Mouse (Mus musculus) heart, postnatal 14 days (tissue): Measurements from ENCODE around the gene Apbb2. TPM values are rescaled to one million over a fixed set of nuclear protein-coding genes. Genes with fewer than 3 reads are reported as not detected.

Experiments
- DNase-seq, 2 experiments: peaks; one replicate each; pipeline ENCODE4 v3.0.0; 2021 to 2022
- intact Hi-C: fragments of 180-260 bp; cut with DNase I; formaldehyde crosslinking; loops from one replicate; pipeline ENCODE4 v1.15.1; 2025
- total RNA-seq, 2 experiments: library from RNA; stranded (reverse); gene quantifications; 2 replicates each; pipeline ENCODE4 v1.2.3; 2021

The Apbb2 gene
- total RNA-seq, 2 experiments from 2014 or later: 48.0 to 55.1 TPM

DNA sequence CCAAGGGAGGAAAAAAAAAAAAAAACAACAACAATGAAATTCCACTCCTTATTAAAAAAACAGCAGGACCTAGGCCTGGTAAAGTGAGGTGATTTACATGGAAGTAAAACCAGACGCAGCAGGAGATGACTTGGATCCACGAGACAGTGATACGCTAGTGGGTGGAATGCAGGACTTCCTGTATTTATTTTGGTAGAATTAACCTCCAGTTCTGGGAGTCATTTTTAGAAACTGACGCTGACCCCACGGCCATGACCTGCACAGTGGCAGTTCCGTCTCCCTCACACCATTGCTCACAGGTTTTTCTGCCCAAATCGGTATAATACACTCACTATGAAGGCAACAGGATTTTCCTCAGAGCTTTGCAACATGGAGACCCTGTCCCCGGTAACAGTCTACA is 14.8 kb downstream of the Apbb2 start:
- no peak for DNase-seq

DNA sequence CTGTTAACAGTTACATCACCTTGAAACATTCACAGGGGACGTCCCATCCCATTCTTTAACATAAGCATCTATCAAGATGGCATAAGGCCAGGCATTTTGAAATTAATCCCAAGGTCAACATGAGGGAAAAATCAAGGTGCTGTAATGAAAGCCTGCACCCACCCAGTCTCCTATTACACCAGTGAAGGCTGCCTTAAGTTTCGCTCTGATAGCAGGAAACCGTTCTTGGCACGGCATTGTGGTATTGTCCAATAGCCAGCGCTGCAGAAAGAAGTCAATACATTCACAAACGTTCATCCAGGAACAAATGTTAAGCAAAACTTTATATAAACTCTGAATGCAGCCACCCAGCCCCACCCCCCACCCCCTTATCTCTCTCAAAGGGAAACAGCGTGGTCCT is 15.4 kb downstream of the Apbb2 start:
- peak; percentile 45 to 51 for DNase-seq

More for the DNA sequence above, 14.8 kb downstream of the Apbb2 start:
- intact Hi-C loops: no loop called here

DNA sequence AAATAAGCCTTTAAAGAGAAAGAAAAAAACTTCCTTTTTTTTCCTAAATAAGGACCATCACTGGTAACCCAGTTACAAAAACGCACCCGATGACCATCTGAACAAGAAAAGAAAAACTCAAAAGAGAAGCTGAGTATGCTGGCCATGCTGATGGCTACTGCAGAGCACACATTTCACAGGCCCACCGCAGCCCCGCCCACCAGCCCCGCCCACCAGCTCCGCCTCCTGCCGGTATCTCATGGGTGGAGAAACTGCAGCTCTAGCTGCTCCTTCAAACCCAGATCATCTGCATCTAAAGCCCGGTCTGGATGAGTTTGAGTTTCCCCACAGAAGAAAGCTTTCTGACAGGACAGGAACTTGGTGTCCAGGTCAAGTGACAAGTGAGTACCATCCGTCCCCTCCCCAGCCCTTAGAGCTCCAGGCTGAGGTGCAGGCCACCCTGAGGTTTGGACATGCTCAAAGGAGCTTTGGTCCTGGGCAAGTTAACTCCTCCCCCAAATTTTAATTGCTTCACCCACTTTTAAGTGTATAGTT is 16.2 kb downstream of the Apbb2 start:
- no peak for DNase-seq
- intact Hi-C loops: no loop called here

More for the DNA sequence above, 15.4 kb downstream of the Apbb2 start:
- intact Hi-C loops: no loop called here

DNA sequence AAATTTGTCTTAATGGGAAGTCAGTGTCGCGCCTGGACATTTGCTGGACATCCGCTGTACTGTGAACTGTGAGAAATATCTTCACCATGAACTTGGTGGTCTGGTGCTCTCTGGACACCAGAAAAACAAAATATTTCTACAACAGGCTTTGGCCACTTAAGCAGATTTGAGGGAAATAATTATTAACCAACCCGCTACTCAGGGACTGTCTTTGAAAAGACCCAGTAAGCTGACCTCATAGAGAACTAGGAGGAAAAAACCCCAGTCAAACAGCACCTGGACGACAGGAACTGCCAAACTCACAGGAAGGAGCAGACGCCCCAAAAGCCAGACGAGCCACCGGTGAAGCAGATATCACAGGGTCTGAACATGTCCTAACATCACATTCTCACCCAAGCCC is 18.2 kb downstream of the Apbb2 start:
- intact Hi-C loops: no loop called here
- no peak for DNase-seq

DNA sequence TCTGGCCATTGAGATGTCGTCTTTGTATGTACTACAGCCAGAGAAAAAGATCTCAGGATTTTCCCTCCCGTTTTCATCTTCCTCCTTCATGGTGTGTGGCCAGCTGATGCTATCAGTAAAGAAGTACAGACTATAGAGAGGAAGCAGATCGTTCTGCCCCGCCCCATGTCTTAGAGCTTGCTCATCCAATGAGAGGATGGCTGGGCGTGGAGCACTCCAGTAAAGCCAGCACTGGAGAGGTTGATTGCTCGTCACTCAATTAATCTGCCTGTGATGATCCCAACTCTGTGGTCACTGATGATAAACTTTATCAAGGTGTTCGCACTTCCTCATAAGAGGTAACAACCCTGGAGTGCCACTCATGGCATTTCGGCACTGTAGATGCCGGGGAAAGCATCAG is 18.7 kb downstream of the Apbb2 start:
- no peak for DNase-seq
- intact Hi-C loops: no loop called here

DNA sequence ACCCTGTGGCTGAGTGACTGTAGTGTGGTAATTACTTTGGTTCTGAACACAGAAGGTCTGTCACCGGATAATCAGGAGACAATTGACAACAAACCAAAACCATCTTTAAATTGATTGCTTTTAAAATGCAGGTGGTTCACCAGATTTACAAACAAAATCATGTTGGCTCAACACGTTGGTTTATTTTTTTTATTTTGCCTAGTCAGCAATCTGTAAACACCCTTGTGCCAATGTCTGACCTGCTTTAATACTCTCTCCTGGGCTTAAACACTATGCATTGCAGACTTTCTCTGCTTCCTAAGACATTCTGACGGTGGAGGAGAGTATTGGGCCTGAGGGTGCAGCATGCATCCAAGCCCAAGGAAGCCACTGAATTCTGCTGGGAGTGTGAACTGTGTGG is 22.3 kb downstream of the Apbb2 start:
- DNase-seq: no peak
- intact Hi-C loops: no loop called here

DNA sequence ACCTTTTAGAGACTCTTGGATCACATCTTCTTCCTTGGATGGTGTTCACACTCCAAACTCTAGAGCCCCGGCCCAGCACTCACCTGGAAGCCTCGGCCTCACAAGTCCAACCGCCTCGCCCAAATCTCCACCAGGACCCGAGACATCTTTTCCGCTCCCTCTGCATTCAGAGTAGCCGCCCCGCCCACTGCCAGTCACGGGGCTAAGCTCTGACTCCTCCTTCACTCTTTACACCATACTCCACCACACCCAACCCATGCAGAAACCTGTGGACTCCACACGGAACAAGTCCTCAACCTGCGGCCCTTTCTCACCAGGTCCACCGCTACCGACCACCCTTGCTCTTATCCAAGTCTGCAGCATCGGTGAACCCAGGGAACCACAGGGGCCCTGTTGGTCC is 23.7 kb downstream of the Apbb2 start:
- intact Hi-C loops: no loop called here
- DNase-seq: no peak

DNA sequence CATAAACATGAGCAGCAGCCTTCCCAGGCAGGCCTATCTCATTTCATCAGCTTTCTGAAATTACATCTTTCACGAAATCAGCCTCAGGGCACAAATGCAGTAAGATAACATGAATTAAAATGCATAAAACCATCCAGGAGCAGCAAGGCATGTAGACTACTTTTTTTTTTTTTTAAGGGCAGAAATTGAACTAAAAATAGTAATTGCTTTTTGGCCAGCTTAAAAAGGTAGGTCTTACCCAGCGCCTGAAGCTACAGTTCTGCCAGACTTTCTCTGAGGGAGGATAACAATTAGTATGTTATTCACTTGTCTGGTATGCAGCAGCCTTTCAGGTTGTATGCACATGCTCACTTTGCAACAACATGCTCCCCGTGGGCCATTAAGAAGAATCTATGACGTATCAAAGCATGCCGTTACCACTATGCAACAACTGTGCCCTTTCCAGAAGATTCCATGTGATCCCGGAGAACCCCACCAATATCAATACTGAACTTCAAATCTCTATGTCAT is 32.3 kb downstream of the Apbb2 start:
- intact Hi-C loops: no loop called here

DNA sequence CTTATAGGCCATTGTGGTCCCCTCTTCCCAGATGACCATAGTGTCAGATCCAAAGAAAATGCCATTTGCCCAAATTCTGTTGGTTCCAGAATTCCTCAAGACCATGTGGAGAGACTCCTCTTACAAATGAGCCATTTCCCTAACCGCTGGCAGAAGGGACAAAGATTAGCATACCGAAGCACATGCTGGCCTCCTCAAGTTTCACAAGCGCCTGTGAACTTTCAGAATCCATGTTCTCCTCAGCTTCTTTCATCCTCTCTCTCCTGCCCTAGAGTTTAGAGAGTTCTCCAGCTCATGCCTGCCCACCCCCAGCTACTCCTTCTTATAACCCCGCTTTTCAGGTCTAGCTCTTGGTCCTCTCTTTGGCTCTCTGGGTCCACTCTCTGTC is 35.6 kb downstream of the Apbb2 start:
- intact Hi-C loops: no loop called here
- no peak for DNase-seq

More for the DNA sequence above, 32.3 kb downstream of the Apbb2 start:
- DNase-seq: no peak

DNA sequence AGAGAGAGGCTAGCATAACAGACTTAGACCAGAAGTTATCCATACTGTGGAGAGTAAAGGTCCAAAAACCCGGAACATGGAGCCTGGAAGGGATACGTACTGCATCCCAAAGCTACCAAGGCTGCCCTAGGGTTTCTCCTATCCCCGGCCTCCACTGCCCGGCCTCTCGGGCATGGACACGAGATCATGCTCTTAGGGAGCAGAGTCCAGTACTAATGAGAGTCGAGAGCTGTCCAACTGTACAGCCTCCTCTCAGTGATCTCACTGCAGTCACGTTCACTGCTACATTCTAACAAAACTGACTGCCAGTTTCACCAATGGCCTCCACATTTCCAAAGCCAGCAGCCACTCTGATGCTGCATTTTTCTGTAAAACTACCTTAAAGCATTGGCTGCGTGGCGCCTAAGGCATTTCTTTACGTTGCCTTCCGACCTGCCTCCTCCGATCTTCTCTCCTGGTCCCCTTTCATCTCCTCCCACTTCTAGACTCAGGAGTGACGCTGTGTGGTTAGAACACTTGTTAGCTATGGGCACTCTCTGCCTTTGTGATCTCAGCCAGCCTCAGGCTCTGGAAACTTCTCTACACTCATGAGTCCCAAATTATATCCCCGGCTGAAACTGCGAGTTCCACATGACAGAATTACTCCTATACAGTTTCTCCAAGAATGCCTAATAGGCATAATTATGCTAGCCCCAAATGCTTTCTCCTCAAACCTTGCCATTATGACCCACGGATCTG is 36.1 kb downstream of the Apbb2 start:
- intact Hi-C loops: no loop called here
- no peak for DNase-seq

DNA sequence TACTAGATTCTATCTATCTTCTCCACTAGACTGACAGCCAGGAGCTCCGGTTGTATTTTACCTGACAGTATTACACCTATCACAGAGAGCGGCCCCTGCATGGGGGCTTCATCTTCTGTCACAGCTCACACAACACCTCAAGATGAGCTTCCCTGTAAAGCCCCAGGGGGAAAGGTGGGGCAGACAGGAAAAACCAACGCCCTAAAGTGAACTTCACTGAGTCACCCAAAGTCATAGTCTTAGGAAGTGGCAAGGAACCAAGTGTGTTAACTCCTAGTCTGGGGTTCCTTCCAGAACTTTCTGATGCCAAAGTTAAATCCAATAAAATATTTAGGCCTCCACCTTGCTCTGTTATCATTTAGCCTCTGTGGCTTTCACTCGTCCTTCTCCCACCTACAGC is 39.5 kb downstream of the Apbb2 start:
- intact Hi-C loops: no loop called here
- DNase-seq: no peak

DNA sequence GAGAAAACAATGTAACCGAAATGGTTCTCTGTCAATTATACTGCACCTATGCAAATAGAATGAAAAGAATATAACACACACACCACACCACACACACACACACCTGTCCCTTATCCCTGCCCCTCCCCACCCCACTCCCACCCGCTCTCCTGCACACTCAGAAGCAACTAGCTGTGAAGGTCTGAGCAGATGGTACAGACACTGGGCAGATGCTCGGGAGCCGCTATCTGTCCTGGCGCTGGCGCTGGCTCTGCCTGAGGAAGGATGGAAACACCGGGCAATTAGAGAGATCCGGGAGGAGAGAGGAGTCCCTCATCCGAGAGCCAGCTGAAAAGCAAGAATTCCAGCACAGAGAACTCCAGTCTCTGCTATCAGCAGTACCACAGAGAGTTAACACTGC is 42.3 kb downstream of the Apbb2 start:
- DNase-seq: no peak
- intact Hi-C loops: no loop called here

DNA sequence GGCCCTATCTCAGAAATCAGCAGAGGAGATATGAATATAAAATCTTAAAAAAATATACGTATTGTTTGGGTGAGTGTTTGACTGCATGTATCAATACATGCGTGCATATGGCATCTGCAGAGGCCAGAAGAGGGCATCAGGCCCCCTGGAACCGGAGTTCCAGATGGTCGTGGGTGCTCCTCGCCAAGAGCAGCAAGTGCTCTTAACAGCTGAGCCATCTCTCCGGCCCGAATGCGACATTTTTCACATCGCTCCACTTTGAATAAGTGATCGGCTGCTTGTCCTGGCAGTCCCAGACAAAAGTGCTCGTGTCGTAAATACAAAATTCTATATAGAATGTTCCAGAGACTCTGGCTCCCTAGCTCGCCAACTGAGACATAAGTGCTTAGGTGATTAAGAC is 43.4 kb downstream of the Apbb2 start:
- no peak for DNase-seq
- intact Hi-C loops: loop anchor here (2.0 kb wide), 1 partner anchor 42 kb away; no protein-coding TSS in a partner anchor

DNA sequence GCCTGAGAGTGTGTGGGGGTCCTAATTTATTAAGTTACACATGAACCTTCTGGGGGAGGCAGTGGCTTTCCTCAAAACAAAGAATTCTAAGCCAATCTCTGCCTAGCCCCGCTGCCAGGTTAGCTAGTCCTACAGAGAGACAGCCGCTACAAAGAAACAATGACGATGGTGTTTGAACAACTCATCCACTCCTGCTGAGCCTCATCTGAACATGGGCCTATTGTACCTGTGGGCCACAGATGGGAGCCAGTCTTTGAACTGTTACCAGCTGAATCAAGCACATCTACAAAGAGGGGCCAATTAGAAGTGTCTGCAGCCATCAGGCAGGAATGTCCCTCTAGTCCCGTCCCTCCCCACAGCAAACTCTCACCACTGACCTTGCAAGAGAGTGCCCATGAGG is 45.3 kb downstream of the Apbb2 start:
- intact Hi-C loops: no loop called here

DNA sequence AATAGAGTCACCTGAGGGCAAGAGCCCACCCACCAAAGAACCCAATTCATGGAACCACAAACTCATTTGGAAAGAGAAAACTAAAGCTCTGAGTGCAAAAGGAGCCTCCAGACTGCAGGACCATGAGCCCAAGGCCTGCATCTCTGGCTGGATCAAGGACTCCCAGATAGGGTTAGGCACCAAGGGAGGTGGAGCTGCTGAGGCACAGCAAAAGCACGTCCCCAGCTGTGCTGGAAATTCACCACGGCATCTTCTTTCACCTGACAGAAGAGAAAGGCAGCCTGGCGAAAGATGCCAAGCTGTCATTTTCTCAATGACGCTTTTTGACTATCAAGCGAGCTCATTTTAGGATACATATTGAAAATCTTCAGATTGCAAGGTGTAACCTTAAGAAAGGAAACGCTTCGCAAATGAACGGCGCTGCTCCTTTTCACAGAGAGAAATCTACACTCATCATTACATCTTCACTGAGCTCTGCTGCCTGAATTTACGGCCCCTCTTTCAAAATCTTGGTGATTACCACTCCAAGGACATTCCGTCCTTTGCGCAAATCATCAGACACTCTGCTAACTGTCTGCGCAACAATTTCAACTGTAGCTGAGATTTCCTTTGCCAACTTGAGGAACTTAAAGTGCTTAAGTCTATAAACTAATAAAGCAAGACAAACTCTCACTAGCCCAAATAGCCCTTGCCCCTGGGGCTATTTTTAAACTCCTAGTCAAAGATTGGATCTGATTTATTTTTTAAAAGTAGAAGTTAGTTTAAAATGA is 46.3 kb downstream of the Apbb2 start:
- DNase-seq: no peak
- intact Hi-C loops: no loop called here

More for the DNA sequence above, 45.3 kb downstream of the Apbb2 start:
- no peak for DNase-seq

DNA sequence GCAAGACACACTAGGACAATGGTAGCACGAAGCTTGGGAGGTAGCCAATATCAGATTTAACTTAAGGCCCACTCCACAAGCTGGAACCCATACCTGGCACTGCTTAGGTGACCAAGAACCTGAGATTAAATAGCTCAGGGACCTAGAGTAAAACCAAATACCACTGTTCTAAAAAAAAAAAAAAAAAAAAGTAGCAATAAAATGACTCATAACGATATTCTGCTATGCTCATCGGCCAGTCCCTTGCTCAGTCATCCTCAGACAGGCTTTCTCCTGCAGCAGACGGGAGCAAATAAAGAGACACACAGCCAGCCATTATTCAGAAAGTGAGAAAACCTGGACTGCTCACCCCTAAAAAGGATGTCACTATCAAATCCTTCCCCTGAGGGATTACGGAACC is 47.9 kb downstream of the Apbb2 start:
- intact Hi-C loops: no loop called here

DNA sequence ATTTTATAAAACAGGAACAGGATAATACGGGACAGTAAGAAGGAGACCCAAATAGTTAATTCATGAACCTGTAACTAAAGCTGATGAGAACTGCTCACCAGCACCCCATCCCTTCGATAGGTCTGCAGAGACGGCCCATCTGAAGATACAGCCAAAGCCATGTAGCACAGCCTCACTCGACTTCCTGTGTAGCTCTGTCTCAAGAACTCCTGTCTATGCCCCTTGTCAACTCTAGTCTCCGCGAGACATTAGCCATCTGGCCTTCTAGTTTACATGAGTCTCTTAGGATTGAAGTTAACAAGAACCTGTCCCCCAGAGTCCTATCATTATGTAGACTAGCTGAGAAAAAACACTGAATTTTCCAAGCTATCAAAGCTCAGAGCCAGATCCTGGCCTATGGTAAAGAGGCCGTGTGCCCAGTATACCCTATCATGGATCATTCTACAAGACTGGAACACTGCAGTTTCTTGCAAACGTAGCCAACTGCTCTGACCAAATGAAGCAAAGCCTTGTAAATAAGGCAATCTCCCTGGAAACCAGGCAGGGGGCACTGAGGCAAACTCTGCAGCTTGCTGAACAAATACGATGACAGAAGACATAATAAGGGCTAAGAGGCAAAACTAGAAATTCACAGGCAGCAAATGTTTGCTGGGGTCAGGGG is 49.3 kb downstream of the Apbb2 start:
- no peak for DNase-seq
- intact Hi-C loops: no loop called here

More for the DNA sequence above, 47.9 kb downstream of the Apbb2 start:
- DNase-seq: no peak

DNA sequence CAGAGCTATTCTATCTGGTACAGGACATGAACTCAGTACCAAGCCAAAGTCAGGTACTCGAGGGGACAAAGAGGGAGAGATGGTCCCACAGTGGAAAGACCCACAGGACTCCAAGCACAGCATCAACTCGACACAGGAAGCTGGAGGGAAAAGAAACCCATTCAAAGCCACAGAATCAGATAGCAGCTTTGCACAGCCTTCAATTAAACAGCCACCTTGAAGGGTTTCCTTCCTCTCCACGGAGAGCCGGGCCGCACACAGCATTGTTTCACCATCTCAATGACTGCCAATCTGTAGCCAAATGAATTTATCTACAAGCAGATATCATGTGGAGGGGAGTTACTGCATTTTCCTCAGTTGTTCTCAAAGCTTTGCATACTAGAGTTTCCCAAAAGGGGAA is 50.6 kb downstream of the Apbb2 start:
- DNase-seq: no peak
- intact Hi-C loops: no loop called here

DNA sequence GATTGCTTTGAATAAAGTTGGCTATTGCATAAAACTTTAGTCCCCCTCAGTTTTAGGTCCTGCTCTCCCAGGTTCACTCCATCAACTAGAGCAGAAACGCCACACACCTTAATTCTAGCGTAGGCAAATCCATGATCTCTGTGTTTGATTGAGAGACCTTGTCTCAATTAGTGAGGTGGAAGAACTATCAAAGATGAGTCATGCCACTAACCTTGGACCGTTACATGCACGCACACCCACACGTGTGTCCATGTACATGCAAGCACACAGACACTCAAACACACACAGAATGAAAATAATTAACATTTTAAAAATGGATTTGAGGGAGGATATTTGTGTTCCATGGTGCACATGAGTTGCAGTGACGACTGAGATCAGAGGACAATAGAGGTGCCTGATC is 51.2 kb downstream of the Apbb2 start:
- intact Hi-C loops: no loop called here

DNA sequence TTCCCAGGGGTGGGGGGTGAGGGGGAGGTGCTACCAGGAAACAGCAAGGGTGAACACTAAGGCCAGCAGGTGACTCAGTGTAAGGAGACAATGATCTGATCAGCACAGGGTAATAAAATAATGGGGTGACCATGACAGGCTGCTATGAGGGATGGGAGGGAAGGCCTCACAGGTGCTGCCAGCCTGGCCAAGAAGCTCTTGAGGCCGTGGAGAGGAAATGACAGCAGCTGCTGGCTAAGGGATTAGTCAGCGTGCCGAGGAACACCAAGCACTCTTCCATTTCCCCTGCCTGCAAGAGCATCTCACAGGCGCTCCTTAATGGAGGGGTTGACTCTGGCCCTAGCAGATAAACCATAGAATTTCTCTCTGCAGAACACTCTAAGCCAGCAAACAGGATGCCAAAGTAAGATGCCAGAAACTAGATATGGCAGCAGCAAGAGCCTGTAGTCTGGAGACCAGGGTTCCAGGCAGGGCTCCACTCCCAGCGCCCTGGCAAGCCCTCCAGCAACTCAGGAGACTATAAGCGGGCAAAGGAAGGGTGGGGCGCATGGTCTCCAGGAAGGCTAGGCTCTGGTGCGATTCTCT is 58.9 kb downstream of the Apbb2 start:
- DNase-seq: peak in 1 of 2 experiments; percentile 34
- intact Hi-C loops: loop anchor here (5.0 kb wide), 3 partner anchors 37 to 58 kb away; partner anchors contain the start of gene Apbb2

More for the DNA sequence above, 51.2 kb downstream of the Apbb2 start:
- DNase-seq: no peak
